Mouse (Mus musculus): Measurements from ENCODE around the gene Slc25a3. TPM values are rescaled to one million over a fixed set of nuclear protein-coding genes. Genes with fewer than 3 reads are reported as not detected.

Slc25a3 gene
- polyA plus RNA-seq, 1 experiment from 2014 or later = 344 TPM

DNA sequence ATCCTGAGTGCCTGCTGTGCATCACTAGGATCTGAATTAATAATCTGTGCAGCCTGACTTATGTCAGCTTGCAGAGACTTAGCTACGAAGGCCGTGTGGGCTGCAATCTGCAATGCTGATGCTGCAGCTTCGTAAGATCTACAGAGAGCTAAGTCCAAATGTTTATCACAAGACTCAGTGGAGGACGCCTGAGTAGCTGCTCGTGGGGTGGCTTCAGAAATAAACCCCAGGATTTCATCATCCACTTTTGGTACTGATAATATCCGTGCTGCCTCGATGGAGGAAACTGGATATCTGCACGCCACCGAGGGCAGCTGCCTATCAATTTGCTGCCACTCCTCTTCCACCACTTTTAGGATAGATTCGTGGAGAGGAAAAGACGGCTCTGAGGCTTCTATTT lies 38.2 kb upstream of the Slc25a3 start:
- peaks cover 86% of the 10 kb centered on the region for H3K36me3 ChIP-seq (replicated peaks; ENCODE audit: insufficient read depth, low read length)
- peaks cover 2% of the 10 kb centered on the region for H3K4me1 ChIP-seq (ENCODE audit: insufficient read depth)
- DNase-seq (no peak), ATAC-seq (no peak)
- no peak for TF ChIP-seq EP300 (IDR thresholded peaks at IDR 0.05; ENCODE audit: low read depth)
- no peak for TF ChIP-seq CTCF (IDR thresholded peaks at IDR 0.05; ENCODE audit: low read depth)
- no peak overlapping the region for H3K4me2 ChIP-seq (ENCODE audit: low read depth, low read length)
- H3K27me3 ChIP-seq (ENCODE audit: insufficient read depth, low read length) = no peaks in the 10 kb centered on the region
- H3K27ac ChIP-seq (ENCODE audit: low read depth) = no peak overlapping the region
- no peaks in the 10 kb centered on the region for H3K9me3 ChIP-seq (ENCODE audit: low read length)
- WGBS (ENCODE audit: insufficient replicate concordance) = 60% methylated on average over 11 of the region's 11 CpGs
- H3K9ac ChIP-seq (replicated peaks) = no peak overlapping the region
- no peak overlapping the region for H3K4me3 ChIP-seq (ENCODE audit: low read depth, low read length)

DNA sequence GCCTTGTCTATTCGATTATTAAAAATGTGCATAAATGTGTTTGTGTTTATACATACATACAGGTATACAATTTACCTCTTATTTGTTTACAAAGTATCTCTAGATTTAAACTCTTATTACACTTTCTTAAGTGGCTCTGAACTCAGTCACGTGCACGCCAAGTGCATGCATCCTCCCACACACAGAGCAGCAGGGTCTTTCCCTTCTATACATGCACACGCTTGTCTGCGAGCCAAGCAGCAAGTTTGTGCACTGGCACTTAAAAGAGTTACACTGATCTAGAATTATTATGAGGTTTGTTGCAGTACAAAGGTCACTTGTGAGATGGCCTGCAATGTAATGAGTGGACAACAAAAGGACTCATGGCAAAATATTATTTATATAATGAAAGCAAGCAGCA lies 37.1 kb upstream of the Slc25a3 start:
- WGBS (ENCODE audit: insufficient replicate concordance) = 93% methylated on average over 5 of the region's 5 CpGs
- no peak for ATAC-seq

GRCm38 (mm10) chr10:91158442-91158841 lies 34.6 kb upstream of the Slc25a3 start:
- peaks cover 94% of the 10 kb centered on the region for H3K36me3 ChIP-seq (replicated peaks; ENCODE audit: insufficient read depth, low read length)
- no peak for TF ChIP-seq EP300 (IDR thresholded peaks at IDR 0.05; ENCODE audit: low read depth)
- TF ChIP-seq CTCF (IDR thresholded peaks at IDR 0.05; ENCODE audit: low read depth) = no peak
- no peak overlapping the region for H3K4me2 ChIP-seq (ENCODE audit: low read depth, low read length)
- H3K27me3 ChIP-seq (ENCODE audit: insufficient read depth, low read length) = no peaks in the 10 kb centered on the region
- 86% methylated on average over 8 of the region's 8 CpGs for WGBS (ENCODE audit: insufficient replicate concordance)
- no peak overlapping the region for H3K4me3 ChIP-seq (ENCODE audit: low read depth, low read length)
- DNase-seq (no peak), ATAC-seq (no peak)
- H3K9me3 ChIP-seq (ENCODE audit: low read length) = no peaks in the 10 kb centered on the region
- no peak overlapping the region for H3K9ac ChIP-seq (replicated peaks)
- H3K27ac ChIP-seq (ENCODE audit: low read depth) = no peak overlapping the region
- H3K4me1 ChIP-seq (ENCODE audit: insufficient read depth) = no peaks in the 10 kb centered on the region

More for the DNA sequence above, 37.1 kb upstream of the Slc25a3 start:
- TF ChIP-seq EP300 (IDR thresholded peaks at IDR 0.05; ENCODE audit: low read depth) (no peak), CTCF (IDR thresholded peaks at IDR 0.05; ENCODE audit: low read depth) (no peak)
- no peak overlapping the region for H3K9ac ChIP-seq (replicated peaks)
- DNase-seq = no peak
- no peaks in the 10 kb centered on the region for H3K9me3 ChIP-seq (ENCODE audit: low read length)
- H3K27ac ChIP-seq (ENCODE audit: low read depth) = no peak overlapping the region
- H3K4me3 ChIP-seq (ENCODE audit: low read depth, low read length) = no peak overlapping the region
- no peak overlapping the region for H3K4me2 ChIP-seq (ENCODE audit: low read depth, low read length)
- peaks cover 90% of the 10 kb centered on the region for H3K36me3 ChIP-seq (replicated peaks; ENCODE audit: insufficient read depth, low read length)
- no peaks in the 10 kb centered on the region for H3K4me1 ChIP-seq (ENCODE audit: insufficient read depth)
- H3K27me3 ChIP-seq (ENCODE audit: insufficient read depth, low read length) = no peaks in the 10 kb centered on the region

- Histone ChIP-seq H3K27ac (ENCODE audit: low read depth) (no peak overlapping the region), H3K4me3 (ENCODE audit: low read depth, low read length) (no peak overlapping the region), H3K9me3 (ENCODE audit: low read length) (no peaks in the 10 kb centered on the region), H3K36me3 (replicated peaks; ENCODE audit: insufficient read depth, low read length) (peaks cover 91% of the 10 kb centered on the region), H3K9ac (replicated peaks) (no peak overlapping the region), H3K4me2 (ENCODE audit: low read depth, low read length) (no peak overlapping the region), H3K4me1 (ENCODE audit: insufficient read depth) (no peaks in the 10 kb centered on the region), H3K27me3 (ENCODE audit: insufficient read depth, low read length) (no peaks in the 10 kb centered on the region)
- 81% methylated on average over 6 of the region's 6 CpGs for WGBS (ENCODE audit: insufficient replicate concordance)
- ATAC-seq (no peak), DNase-seq (no peak)
- TF ChIP-seq CTCF (IDR thresholded peaks at IDR 0.05; ENCODE audit: low read depth) (no peak), EP300 (IDR thresholded peaks at IDR 0.05; ENCODE audit: low read depth) (no peak)
Measured at GRCm38 (mm10) chr10:91156338-91156737, 32.5 kb upstream of the Slc25a3 start.

- Histone ChIP-seq H3K4me1 (ENCODE audit: insufficient read depth) (no peaks in the 10 kb centered on the region), H3K27me3 (ENCODE audit: insufficient read depth, low read length) (no peaks in the 10 kb centered on the region), H3K4me2 (ENCODE audit: low read depth, low read length) (no peak overlapping the region), H3K4me3 (ENCODE audit: low read depth, low read length) (no peak overlapping the region), H3K27ac (ENCODE audit: low read depth) (no peak overlapping the region), H3K36me3 (replicated peaks; ENCODE audit: insufficient read depth, low read length) (peaks cover 93% of the 10 kb centered on the region), H3K9me3 (ENCODE audit: low read length) (no peaks in the 10 kb centered on the region), H3K9ac (replicated peaks) (no peak overlapping the region)
- no peak for ATAC-seq
- 87% methylated on average over 10 of the region's 10 CpGs for WGBS (ENCODE audit: insufficient replicate concordance)
- TF ChIP-seq CTCF (IDR thresholded peaks at IDR 0.05; ENCODE audit: low read depth) (no peak), EP300 (IDR thresholded peaks at IDR 0.05; ENCODE audit: low read depth) (no peak)
- DNase-seq = no peak
Measured at GRCm38 (mm10) chr10:91153894-91154503, 30.1 kb upstream of the Slc25a3 start.

- Histone ChIP-seq H3K36me3 (replicated peaks; ENCODE audit: insufficient read depth, low read length) (peaks cover 49% of the 10 kb centered on the region), H3K27ac (ENCODE audit: low read depth) (no peak overlapping the region)
- ATAC-seq = no peak
Measured at GRCm38 (mm10) chr10:91145413-91145812, 21.6 kb upstream of the Slc25a3 start.

More at GRCm38 (mm10) chr10:91145413-91145812, 21.6 kb upstream of the Slc25a3 start:
- 93% methylated on average over 7 of the region's 7 CpGs for WGBS (ENCODE audit: insufficient replicate concordance)
- H3K27me3 ChIP-seq (ENCODE audit: insufficient read depth, low read length) = no peaks in the 10 kb centered on the region
- no peak overlapping the region for H3K9ac ChIP-seq (replicated peaks)
- no peak overlapping the region for H3K4me3 ChIP-seq (ENCODE audit: low read depth, low read length)
- TF ChIP-seq EP300 (IDR thresholded peaks at IDR 0.05; ENCODE audit: low read depth) (no peak), CTCF (IDR thresholded peaks at IDR 0.05; ENCODE audit: low read depth) (no peak)
- H3K4me2 ChIP-seq (ENCODE audit: low read depth, low read length) = no peak overlapping the region
- H3K9me3 ChIP-seq (ENCODE audit: low read length) = no peaks in the 10 kb centered on the region
- no peaks in the 10 kb centered on the region for H3K4me1 ChIP-seq (ENCODE audit: insufficient read depth)
- no peak for DNase-seq

All from liver, postnatal 0 days (tissue).